Mouse (Mus musculus) CH12F3 (cell line): Measurements from ENCODE around the gene Ints12.

Source experiments
- in situ Hi-C: fragments of 300-500 bp; cut with MboI; formaldehyde crosslinking; loops from 2 replicates; pipeline ENCODE4 v1.14.3; 2020; ENCODE audit warnings: low sequenced_read_pairs

The Ints12 gene

GRCm38 (mm10) chr3:133091664-133092273 is at the start of gene Ints12, which contains the start of gene Gstcd:
Ints12 (plus strand) TSS chr3:133091840.
Gstcd (minus strand) TSS chr3:133092033.
- in situ Hi-C loops, result no loop called here

GRCm38 (mm10) chr3:133052068-133052467 is 39.6 kb upstream of the Ints12 start:
- in situ Hi-C loops, result no loop called here

GRCm38 (mm10) chr3:133075560-133075959 is 16.1 kb upstream of the Ints12 start:
- in situ Hi-C loops, result no loop called here

GRCm38 (mm10) chr3:133082736-133083135 is 8.9 kb upstream of the Ints12 start:
- in situ Hi-C loops, result no loop called here

- in situ Hi-C loops, result no loop called here
Measured at GRCm38 (mm10) chr3:133085858-133086257, 5.8 kb upstream of the Ints12 start.

GRCm38 (mm10) chr3:133090247-133091120 is 1.2 kb upstream of the Ints12 start:
- in situ Hi-C loops, result no loop called here

GRCm38 (mm10) chr3:133091121-133091663 is 448 bp upstream of the Ints12 start:
- in situ Hi-C loops, result no loop called here

- in situ Hi-C loops, result no loop called here
Measured at GRCm38 (mm10) chr3:133092274-133092853, 724 bp downstream of the Ints12 start.

- in situ Hi-C loops, result no loop called here
Measured at GRCm38 (mm10) chr3:133092936-133093335, 1.3 kb downstream of the Ints12 start.

- in situ Hi-C loops, result no loop called here
Measured at GRCm38 (mm10) chr3:133094305-133094704, 2.7 kb downstream of the Ints12 start.

GRCm38 (mm10) chr3:133097936-133098335 is 6.3 kb downstream of the Ints12 start:
- in situ Hi-C loops, result no loop called here

GRCm38 (mm10) chr3:133098336-133098735 is 6.7 kb downstream of the Ints12 start:
- in situ Hi-C loops, result no loop called here

- in situ Hi-C loops, result no loop called here
Measured at GRCm38 (mm10) chr3:133098909-133099308, 7.3 kb downstream of the Ints12 start.

GRCm38 (mm10) chr3:133103768-133104167 is 12.1 kb downstream of the Ints12 start:
- in situ Hi-C loops, result no loop called here

GRCm38 (mm10) chr3:133104436-133104835 is 12.8 kb downstream of the Ints12 start:
- in situ Hi-C loops, result no loop called here

- in situ Hi-C loops, result no loop called here
Measured at GRCm38 (mm10) chr3:133108731-133109130, 17.1 kb downstream of the Ints12 start.

GRCm38 (mm10) chr3:133109844-133110243 is 18.2 kb downstream of the Ints12 start:
- in situ Hi-C loops, result no loop called here

GRCm38 (mm10) chr3:133111741-133112140 is 20.1 kb downstream of the Ints12 start:
- in situ Hi-C loops, result no loop called here

- in situ Hi-C loops, result no loop called here
Measured at GRCm38 (mm10) chr3:133113281-133113680, 21.6 kb downstream of the Ints12 start.

GRCm38 (mm10) chr3:133131372-133131771 is 39.7 kb downstream of the Ints12 start:
- in situ Hi-C loops, result no loop called here

GRCm38 (mm10) chr3:133132611-133133010 is 41.0 kb downstream of the Ints12 start:
- in situ Hi-C loops, result no loop called here
